Mouse (Mus musculus) layer of hippocampus, postnatal 10 days (tissue): ENCODE data around the gene H2-Eb1. TPM values are rescaled to one million over a fixed set of nuclear protein-coding genes. Genes with fewer than 3 reads are reported as not detected.
"Not testable (repeated sequence)": the region's sequence is repeated elsewhere in the genome, so short reads cannot be mapped to it uniquely, and the experiment has no call there.

Source experiments
- DNase-seq, 2 experiments: peaks; one replicate each; pipeline ENCODE4 v3.0.0; 2021; ENCODE audit warnings: low spot score in 2 of 2
- total RNA-seq, 2 experiments: library from RNA; stranded (reverse); gene quantifications; 2 replicates each; pipeline ENCODE4 v1.2.3; 2021

The H2-Eb1 gene
- total RNA-seq, 2 experiments from 2014 or later = 1.3 to 2.3 TPM

- no peak for DNase-seq
Observed at GRCm38 (mm10) chr17:34288131-34288530, 17.5 kb upstream of the H2-Eb1 start.

- peak; percentile 83 to 85 for DNase-seq
Observed at GRCm38 (mm10) chr17:34291609-34292008, 14.1 kb upstream of the H2-Eb1 start.

- DNase-seq = no peak
Observed at GRCm38 (mm10) chr17:34292570-34292969, 13.1 kb upstream of the H2-Eb1 start.

- DNase-seq = no peak
Observed at GRCm38 (mm10) chr17:34293533-34293932, 12.1 kb upstream of the H2-Eb1 start.

- DNase-seq = no peak
Observed at GRCm38 (mm10) chr17:34294249-34294648, 11.4 kb upstream of the H2-Eb1 start.

- DNase-seq = no peak
Observed at GRCm38 (mm10) chr17:34295307-34295706, 10.4 kb upstream of the H2-Eb1 start.

- DNase-seq = peak; percentile 37
Observed at GRCm38 (mm10) chr17:34295891-34296794, 9.5 kb upstream of the H2-Eb1 start.

GRCm38 (mm10) chr17:34299356-34299755, 6.3 kb upstream of the H2-Eb1 start:
- DNase-seq = no peak

- no peak for DNase-seq
Observed at GRCm38 (mm10) chr17:34300071-34300470, 5.6 kb upstream of the H2-Eb1 start.

GRCm38 (mm10) chr17:34300691-34301566, 4.7 kb upstream of the H2-Eb1 start:
- DNase-seq = no peak

- no peak for DNase-seq
Observed at GRCm38 (mm10) chr17:34301670-34302190, 3.9 kb upstream of the H2-Eb1 start.

- DNase-seq = no peak
Observed at GRCm38 (mm10) chr17:34303789-34304188, 1.9 kb upstream of the H2-Eb1 start.

- DNase-seq = peak; percentile 54 to 75
Observed at GRCm38 (mm10) chr17:34304751-34305150, 916 bp upstream of the H2-Eb1 start.

GRCm38 (mm10) chr17:34306407-34306806, 740 bp downstream of the H2-Eb1 start:
- no peak for DNase-seq

GRCm38 (mm10) chr17:34307216-34307615, 1.5 kb downstream of the H2-Eb1 start:
- no peak for DNase-seq

- DNase-seq = no peak
Observed at GRCm38 (mm10) chr17:34308161-34308560, 2.5 kb downstream of the H2-Eb1 start.

GRCm38 (mm10) chr17:34309225-34309624, 3.6 kb downstream of the H2-Eb1 start:
- DNase-seq = no peak

GRCm38 (mm10) chr17:34309683-34310385, 4.2 kb downstream of the H2-Eb1 start:
- DNase-seq = peak; percentile 59 to 67

- DNase-seq = not testable (repeated sequence)
Observed at GRCm38 (mm10) chr17:34310526-34310925, 4.9 kb downstream of the H2-Eb1 start.

- no peak for DNase-seq
Observed at GRCm38 (mm10) chr17:34312185-34312584, 6.5 kb downstream of the H2-Eb1 start.

GRCm38 (mm10) chr17:34313393-34313792, 7.7 kb downstream of the H2-Eb1 start:
- DNase-seq = peak; percentile 86 to 87
